Mouse (Mus musculus) spleen, adult 2 months (tissue): ENCODE data around the gene Vmn1r191.
"Not testable (repeated sequence)": the region's sequence is repeated elsewhere in the genome, so short reads cannot be mapped to it uniquely, and the experiment has no call there.

Experiments used
- CTCF ChIP-seq: fragments of 200-500 bp; IDR thresholded peaks from 2 replicates; pipeline ENCODE4 v1.5.1; 2011; ENCODE audit warnings: mild to moderate bottlenecking, inconsistent platforms; ENCODE audit not compliant: insufficient read depth, insufficient read length, insufficient replicate concordance; ENCODE audit errors: extremely low read depth
- POLR2A ChIP-seq: fragments of 200-500 bp; IDR thresholded peaks from 2 replicates; pipeline ENCODE4 v1.6.1; 2011; ENCODE audit warnings: low read depth, low read length, inconsistent platforms

GRCm38 (mm10) chr13:22136495-22137293 is 47.1 kb downstream of the Vmn1r191 start:
- not testable (repeated sequence) for TF ChIP-seq CTCF, POLR2A
